In the genomic region with DNA sequence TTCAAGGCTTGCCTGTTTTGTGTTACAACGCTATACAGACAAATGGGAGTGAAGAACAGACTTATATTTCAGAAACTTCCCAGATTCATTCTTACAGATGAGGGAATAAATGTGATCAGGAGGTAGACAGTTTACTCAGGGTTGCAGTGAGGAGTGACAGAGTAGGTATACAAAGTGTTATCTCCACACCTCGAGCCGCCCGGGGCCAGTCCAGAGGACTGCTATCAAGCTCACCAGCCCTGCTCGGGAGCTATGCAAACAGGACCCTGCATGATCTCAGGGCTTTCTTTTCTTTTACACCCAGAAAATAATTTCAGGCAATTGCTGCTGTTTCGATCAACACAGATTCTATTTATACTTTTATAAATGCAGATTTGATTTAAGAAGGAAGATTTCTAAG, we compare ENCODE assay signal across 27 mouse cellular contexts.
DNase-seq lines count a peak whose midpoint lies in the region; ATAC-seq and TF ChIP-seq lines count a peak whose summit lies in the region.
"Had no signal": no experiment of that assay in that cellular context is flagged by ENCODE, and none has a peak within 500 bp of the region (broad histone marks: within the 10 kb centered on the region; RNA-seq: fewer than 3 reads in every experiment).

No protein-coding gene starts in this region.

- ATAC-seq in intestine, embryonic 14.5 days (replicated peaks; ENCODE audit: low FRiP score, low TSS enrichment, low read depth) = peak; percentile 76; the same call in 1 of the 2 replicates
- ATAC-seq in intestine, postnatal 0 days = no peak
- ATAC-seq in stomach, embryonic 15.5 days (ENCODE audit: insufficient read depth, low FRiP score, low read depth) = peak; percentile 70; the same call in 1 of the 2 replicates
- no peak for ATAC-seq in stomach, postnatal 0 days (ENCODE audit: low FRiP score, low TSS enrichment)
- ATAC-seq in stomach, embryonic 16.5 days (ENCODE audit: insufficient read depth, low FRiP score) = peak; percentile 60; the same call in 1 of the 2 replicates
- ATAC-seq: activated CD4-positive, CD25-positive, alpha-beta regulatory T cell, adult 4 months; CD4-positive, CD25-positive, alpha-beta regulatory T cell, adult 4 months; forebrain, embryonic 14.5 days; Patski had no signal

- H3K9ac ChIP-seq in intestine, embryonic 14.5 days (ENCODE audit: low read length) = no peak overlapping the region
- no peak overlapping the region for H3K9ac ChIP-seq in intestine, postnatal 0 days (ENCODE audit: low read depth, low read length)
- no peak overlapping the region for H3K9ac ChIP-seq in stomach, embryonic 15.5 days
- no peak overlapping the region for H3K9ac ChIP-seq in stomach, postnatal 0 days (ENCODE audit: low read length)
- no peak overlapping the region for H3K9ac ChIP-seq in stomach, embryonic 16.5 days (ENCODE audit: low read length)
- H3K9ac ChIP-seq: embryonic facial prominence, embryonic 13.5 days; embryonic facial prominence, embryonic 15.5 days; forebrain, embryonic 12.5 days had no signal

- no peak overlapping the region for H3K4me3 ChIP-seq in intestine, embryonic 14.5 days (ENCODE audit: low read depth, low read length)
- no peak overlapping the region for H3K4me3 ChIP-seq in intestine, postnatal 0 days (ENCODE audit: low read depth, low read length)
- no peak overlapping the region for H3K4me3 ChIP-seq in stomach, embryonic 15.5 days (replicated peaks)
- no peak overlapping the region for H3K4me3 ChIP-seq in stomach, postnatal 0 days (ENCODE audit: low read depth, low read length)
- H3K4me3 ChIP-seq in stomach, embryonic 16.5 days (replicated peaks; ENCODE audit: low read length) = no peak overlapping the region
- H3K4me3 ChIP-seq: embryonic facial prominence, embryonic 13.5 days; embryonic facial prominence, embryonic 15.5 days; erythroblast, embryonic 14.5 days; forebrain, embryonic 10.5 days; forebrain, embryonic 12.5 days had no signal

- TF ChIP-seq EP300 in stomach, postnatal 0 days (optimal IDR thresholded peaks at IDR 0.05) = no peak

- H3K27me3 ChIP-seq in intestine, embryonic 14.5 days (replicated peaks; ENCODE audit: control insufficient read depth, insufficient read depth, low read length) = no peaks in the 10 kb centered on the region
- H3K27me3 ChIP-seq in intestine, postnatal 0 days (replicated peaks; ENCODE audit: control insufficient read depth, insufficient read depth, low read length) = no peaks in the 10 kb centered on the region
- no peaks in the 10 kb centered on the region for H3K27me3 ChIP-seq in stomach, embryonic 15.5 days (replicated peaks)
- no peaks in the 10 kb centered on the region for H3K27me3 ChIP-seq in stomach, postnatal 0 days (ENCODE audit: control insufficient read depth, insufficient read depth, low read length)
- H3K27me3 ChIP-seq in stomach, embryonic 16.5 days (ENCODE audit: control insufficient read depth, insufficient read depth, low read length) = no peaks in the 10 kb centered on the region
- H3K27me3 ChIP-seq: CH12.LX; embryonic facial prominence, embryonic 13.5 days; embryonic facial prominence, embryonic 15.5 days; Patski had no signal

- H3K36me3 ChIP-seq in intestine, embryonic 14.5 days (ENCODE audit: control insufficient read depth, insufficient read depth, low read length) = no peaks in the 10 kb centered on the region
- H3K36me3 ChIP-seq in intestine, postnatal 0 days (ENCODE audit: control insufficient read depth, insufficient read depth) = no peaks in the 10 kb centered on the region
- no peaks in the 10 kb centered on the region for H3K36me3 ChIP-seq in stomach, embryonic 15.5 days
- no peaks in the 10 kb centered on the region for H3K36me3 ChIP-seq in stomach, postnatal 0 days (ENCODE audit: control insufficient read depth, insufficient read depth, low read length)
- H3K36me3 ChIP-seq in stomach, embryonic 16.5 days (ENCODE audit: control insufficient read depth, insufficient read depth, low read length) = no peaks in the 10 kb centered on the region
- H3K36me3 ChIP-seq: embryonic facial prominence, embryonic 13.5 days; embryonic facial prominence, embryonic 15.5 days; forebrain, embryonic 10.5 days; forebrain, embryonic 12.5 days; G1E had no signal

- no peak overlapping the region for H3K4me2 ChIP-seq in intestine, embryonic 14.5 days (ENCODE audit: low read length)
- H3K4me2 ChIP-seq in intestine, postnatal 0 days (replicated peaks; ENCODE audit: low read depth) = no peak overlapping the region
- H3K4me2 ChIP-seq in stomach, embryonic 15.5 days = no peak overlapping the region
- H3K4me2 ChIP-seq in stomach, postnatal 0 days (replicated peaks; ENCODE audit: low read depth) = no peak overlapping the region
- H3K4me2 ChIP-seq in stomach, embryonic 16.5 days (ENCODE audit: low read depth, low read length) = no peak overlapping the region
- H3K4me2 ChIP-seq: embryonic facial prominence, embryonic 13.5 days; embryonic facial prominence, embryonic 15.5 days; forebrain, embryonic 12.5 days had no signal

- H3K9me3 ChIP-seq in intestine, embryonic 14.5 days (ENCODE audit: control insufficient read depth, low read length) = no peaks in the 10 kb centered on the region
- no peaks in the 10 kb centered on the region for H3K9me3 ChIP-seq in intestine, postnatal 0 days (ENCODE audit: control insufficient read depth)
- H3K9me3 ChIP-seq in stomach, embryonic 15.5 days = no peaks in the 10 kb centered on the region
- no peaks in the 10 kb centered on the region for H3K9me3 ChIP-seq in stomach, postnatal 0 days (ENCODE audit: control insufficient read depth, low read length)
- H3K9me3 ChIP-seq in stomach, embryonic 16.5 days (replicated peaks; ENCODE audit: control insufficient read depth, low read length) = no peaks in the 10 kb centered on the region
- H3K9me3 ChIP-seq: embryonic facial prominence, embryonic 13.5 days; embryonic facial prominence, embryonic 15.5 days; forebrain, embryonic 10.5 days; forebrain, embryonic 12.5 days had no signal

- no peaks in the 10 kb centered on the region for H3K4me1 ChIP-seq in intestine, embryonic 14.5 days (replicated peaks; ENCODE audit: control insufficient read depth, insufficient read depth, low read length)
- H3K4me1 ChIP-seq in intestine, postnatal 0 days (replicated peaks; ENCODE audit: control insufficient read depth, insufficient read depth, low read length) = no peaks in the 10 kb centered on the region
- H3K4me1 ChIP-seq in stomach, embryonic 15.5 days = no peaks in the 10 kb centered on the region
- H3K4me1 ChIP-seq in stomach, postnatal 0 days (replicated peaks; ENCODE audit: control insufficient read depth, insufficient read depth) = no peaks in the 10 kb centered on the region
- H3K4me1 ChIP-seq in stomach, embryonic 16.5 days (ENCODE audit: control insufficient read depth, insufficient read depth, low read length) = no peaks in the 10 kb centered on the region
- H3K4me1 ChIP-seq: embryonic facial prominence, embryonic 13.5 days; embryonic facial prominence, embryonic 15.5 days; forebrain, embryonic 12.5 days had no signal

- DNase-seq in intestine, embryonic 14.5 days (ENCODE audit: low spot score) = no peak
- no peak for DNase-seq in stomach, postnatal 0 days (ENCODE audit: low spot score)
- no peak for DNase-seq in cerebellum, adult 9-11 months
- DNase-seq: adrenal gland, adult 8-10 months; adrenal gland, postnatal 14 days; adrenal gland, postnatal 36 days; B cell, adult 2 months; cerebellum, adult 11-12 months; cerebellum, adult 2 months; cerebellum, adult 9-10 months; cerebellum, postnatal 14 days; cerebellum, postnatal 36 days; embryo, embryonic 11 days had no signal

- no peak for TF ChIP-seq CTCF in intestine, postnatal 0 days (IDR thresholded peaks at IDR 0.05; ENCODE audit: low read depth)
- TF ChIP-seq CTCF in stomach, postnatal 0 days (IDR thresholded peaks at IDR 0.05; ENCODE audit: low read depth) = no peak

- 46% methylated on average over 6 of the region's 6 CpGs for WGBS in intestine, embryonic 14.5 days
- WGBS in intestine, postnatal 0 days = 34% methylated on average over 6 of the region's 6 CpGs
- WGBS in stomach, embryonic 15.5 days = 45% methylated on average over 6 of the region's 6 CpGs
- WGBS in stomach, postnatal 0 days = 42% methylated on average over 6 of the region's 6 CpGs
- WGBS in stomach, embryonic 16.5 days = 45% methylated on average over 6 of the region's 6 CpGs

- no peak overlapping the region for H3K27ac ChIP-seq in intestine, embryonic 14.5 days (ENCODE audit: low read depth)
- H3K27ac ChIP-seq in intestine, postnatal 0 days (ENCODE audit: low read depth, low read length) = no peak overlapping the region
- no peak overlapping the region for H3K27ac ChIP-seq in stomach, embryonic 15.5 days
- H3K27ac ChIP-seq in stomach, postnatal 0 days (replicated peaks) = no peak overlapping the region
- no peak overlapping the region for H3K27ac ChIP-seq in stomach, embryonic 16.5 days (ENCODE audit: low read length)
- H3K27ac ChIP-seq: embryonic facial prominence, embryonic 13.5 days; embryonic facial prominence, embryonic 15.5 days; forebrain, embryonic 10.5 days; forebrain, embryonic 12.5 days had no signal

Comparison
In these comparisons a context has a peak if more than half of its experiments do, and no peak if none do; other contexts are left out.
1. ATAC-seq: peak in intestine, embryonic 14.5 days (single experiment), stomach, embryonic 15.5 days (single experiment) and stomach, embryonic 16.5 days (single experiment); none in intestine, postnatal 0 days (single experiment) and stomach, postnatal 0 days (single experiment).